Mouse (Mus musculus): ENCODE data around the gene Tmem213. TPM values are rescaled to one million over a fixed set of nuclear protein-coding genes. Genes with fewer than 3 reads are reported as not detected.

The Tmem213 gene
- polyA plus RNA-seq, 1 experiment: not detected

DNA sequence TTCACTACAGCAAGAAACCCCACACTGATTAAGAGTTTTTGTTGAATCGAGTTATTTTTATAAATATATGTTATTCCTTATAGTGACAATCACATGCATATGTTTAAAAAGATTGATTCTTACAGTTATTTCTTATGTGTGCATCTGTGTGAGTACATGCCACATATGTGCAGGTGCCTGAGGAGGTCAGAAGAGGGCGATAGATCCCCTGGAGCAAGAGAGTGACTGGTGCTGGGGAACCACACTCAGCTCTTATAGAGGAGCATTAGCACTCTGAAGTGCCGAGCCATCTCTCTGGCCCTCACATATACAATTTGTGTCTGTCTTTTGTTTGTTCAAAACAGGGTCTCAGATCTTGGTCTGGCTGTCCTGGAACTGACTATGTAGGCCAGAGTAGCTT is 35.5 kb upstream of the Tmem213 start:
- Histone ChIP-seq H3K27me3 (ENCODE audit: control insufficient read depth, insufficient read depth, low read length) (no peaks in the 10 kb centered on the region), H3K36me3 (ENCODE audit: control insufficient read depth, insufficient read depth, low read length) (no peaks in the 10 kb centered on the region), H3K4me3 (ENCODE audit: low read depth, low read length) (no peak overlapping the region), H3K27ac (ENCODE audit: insufficient read depth, low read depth, low read length) (no peak overlapping the region), H3K4me1 (ENCODE audit: control insufficient read depth, insufficient read depth, insufficient read length, low read length) (no peaks in the 10 kb centered on the region)
- TF ChIP-seq POLR2A (IDR thresholded peaks at IDR 0.05; ENCODE audit: low read depth, low read length) (no peak), CTCF (IDR thresholded peaks at IDR 0.05; ENCODE audit: extremely low read depth, insufficient read length, insufficient replicate concordance, low read depth, low read length) (no peak)
- 94% methylated on average over 3 of the region's 3 CpGs for WGBS

DNA sequence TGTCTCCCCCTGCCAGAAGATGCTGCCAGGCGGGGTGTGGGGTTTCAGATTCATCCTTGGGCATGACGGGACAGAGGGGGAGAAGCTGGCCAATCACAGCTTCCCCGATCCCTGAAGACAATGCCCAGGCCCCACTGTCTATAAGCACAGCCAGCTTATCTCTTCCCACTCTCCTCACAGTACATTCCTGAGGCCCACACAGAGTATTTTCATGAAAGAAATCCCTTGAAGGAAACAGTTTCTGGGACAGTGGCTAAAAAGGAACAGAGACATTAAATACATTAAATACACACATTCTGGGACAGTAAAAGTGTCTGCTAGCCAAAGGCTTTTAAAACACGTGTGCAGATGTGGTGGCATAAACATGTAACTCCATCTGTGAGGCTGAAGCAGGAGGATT is 28.7 kb upstream of the Tmem213 start:
- no peaks in the 10 kb centered on the region for H3K27me3 ChIP-seq (ENCODE audit: control insufficient read depth, insufficient read depth, low read length)
- no peak overlapping the region for H3K4me3 ChIP-seq (ENCODE audit: low read depth, low read length)
- H3K36me3 ChIP-seq (ENCODE audit: control insufficient read depth, insufficient read depth, low read length): no peaks in the 10 kb centered on the region
- no peaks in the 10 kb centered on the region for H3K4me1 ChIP-seq (ENCODE audit: control insufficient read depth, insufficient read depth, insufficient read length, low read length)
- no peak for TF ChIP-seq CTCF (IDR thresholded peaks at IDR 0.05; ENCODE audit: extremely low read depth, insufficient read length, insufficient replicate concordance, low read depth, low read length)
- TF ChIP-seq POLR2A (IDR thresholded peaks at IDR 0.05; ENCODE audit: low read depth, low read length): no peak
- H3K27ac ChIP-seq (ENCODE audit: insufficient read depth, low read depth, low read length): no peak overlapping the region
- WGBS: 80% methylated on average over 4 of the region's 4 CpGs

DNA sequence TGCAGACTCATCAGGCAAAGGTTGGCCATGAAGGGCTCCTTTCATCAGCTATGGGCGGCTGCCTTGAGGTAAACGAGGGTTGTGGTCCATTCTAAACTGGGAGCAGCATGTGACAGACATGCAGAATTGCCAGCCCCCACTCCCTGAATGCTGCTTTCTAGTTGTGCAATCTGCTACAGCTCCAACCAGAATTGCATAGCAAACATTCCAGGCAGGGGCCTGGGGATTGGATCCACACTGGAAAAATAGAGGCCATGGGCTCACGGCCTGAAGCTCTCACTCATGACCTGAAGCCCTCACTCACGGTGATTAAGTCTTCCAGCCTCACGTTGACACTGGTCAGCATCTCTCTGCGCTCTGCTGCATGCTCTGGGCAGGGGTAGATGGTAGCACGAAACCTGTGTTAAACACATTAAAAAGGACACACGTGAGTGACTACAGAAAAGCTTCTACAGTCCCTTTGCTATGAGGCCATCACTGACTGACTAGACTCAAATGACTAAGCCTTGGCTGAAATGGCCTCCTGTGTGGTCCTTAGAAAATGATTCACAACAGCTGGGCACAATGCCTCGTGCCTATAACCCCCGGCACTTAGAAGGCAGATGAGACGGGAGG is 27.2 kb upstream of the Tmem213 start:
- Histone ChIP-seq H3K27ac (ENCODE audit: insufficient read depth, low read depth, low read length) (no peak overlapping the region), H3K27me3 (ENCODE audit: control insufficient read depth, insufficient read depth, low read length) (no peaks in the 10 kb centered on the region), H3K4me3 (ENCODE audit: low read depth, low read length) (no peak overlapping the region), H3K36me3 (ENCODE audit: control insufficient read depth, insufficient read depth, low read length) (no peaks in the 10 kb centered on the region), H3K4me1 (ENCODE audit: control insufficient read depth, insufficient read depth, insufficient read length, low read length) (no peaks in the 10 kb centered on the region)
- 65% methylated on average over 11 of the region's 11 CpGs for WGBS
- TF ChIP-seq POLR2A (IDR thresholded peaks at IDR 0.05; ENCODE audit: low read depth, low read length) (no peak), CTCF (IDR thresholded peaks at IDR 0.05; ENCODE audit: extremely low read depth, insufficient read length, insufficient replicate concordance, low read depth, low read length) (no peak)

DNA sequence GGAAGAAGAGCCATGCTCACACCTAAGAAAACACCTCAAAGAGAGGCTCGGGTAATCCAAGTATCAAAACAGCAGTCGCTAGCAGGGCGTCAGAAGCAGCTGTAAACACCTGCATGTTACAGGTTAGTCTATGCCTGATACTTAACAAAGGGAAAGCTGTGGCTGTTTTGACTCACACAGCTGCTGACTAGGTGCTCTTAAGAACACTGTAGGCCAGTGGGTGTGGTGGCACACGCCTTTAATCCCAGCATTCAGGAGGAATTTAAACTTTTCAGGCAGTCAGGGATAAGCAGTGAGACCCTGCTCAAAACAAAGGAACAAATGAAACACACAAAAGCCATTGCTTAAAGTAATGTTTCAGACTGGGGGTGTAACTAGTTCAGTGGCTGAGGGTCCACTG is 25.9 kb upstream of the Tmem213 start:
- TF ChIP-seq POLR2A (IDR thresholded peaks at IDR 0.05; ENCODE audit: low read depth, low read length): no peak
- TF ChIP-seq CTCF (IDR thresholded peaks at IDR 0.05; ENCODE audit: extremely low read depth, insufficient read length, insufficient replicate concordance, low read depth, low read length): no peak
- H3K27ac ChIP-seq (ENCODE audit: insufficient read depth, low read depth, low read length): no peak overlapping the region
- H3K27me3 ChIP-seq (ENCODE audit: control insufficient read depth, insufficient read depth, low read length): no peaks in the 10 kb centered on the region
- H3K36me3 ChIP-seq (ENCODE audit: control insufficient read depth, insufficient read depth, low read length): no peaks in the 10 kb centered on the region
- H3K4me1 ChIP-seq (ENCODE audit: control insufficient read depth, insufficient read depth, insufficient read length, low read length): no peaks in the 10 kb centered on the region
- no peak overlapping the region for H3K4me3 ChIP-seq (ENCODE audit: low read depth, low read length)
- 42% methylated on average over 4 of the region's 4 CpGs for WGBS

DNA sequence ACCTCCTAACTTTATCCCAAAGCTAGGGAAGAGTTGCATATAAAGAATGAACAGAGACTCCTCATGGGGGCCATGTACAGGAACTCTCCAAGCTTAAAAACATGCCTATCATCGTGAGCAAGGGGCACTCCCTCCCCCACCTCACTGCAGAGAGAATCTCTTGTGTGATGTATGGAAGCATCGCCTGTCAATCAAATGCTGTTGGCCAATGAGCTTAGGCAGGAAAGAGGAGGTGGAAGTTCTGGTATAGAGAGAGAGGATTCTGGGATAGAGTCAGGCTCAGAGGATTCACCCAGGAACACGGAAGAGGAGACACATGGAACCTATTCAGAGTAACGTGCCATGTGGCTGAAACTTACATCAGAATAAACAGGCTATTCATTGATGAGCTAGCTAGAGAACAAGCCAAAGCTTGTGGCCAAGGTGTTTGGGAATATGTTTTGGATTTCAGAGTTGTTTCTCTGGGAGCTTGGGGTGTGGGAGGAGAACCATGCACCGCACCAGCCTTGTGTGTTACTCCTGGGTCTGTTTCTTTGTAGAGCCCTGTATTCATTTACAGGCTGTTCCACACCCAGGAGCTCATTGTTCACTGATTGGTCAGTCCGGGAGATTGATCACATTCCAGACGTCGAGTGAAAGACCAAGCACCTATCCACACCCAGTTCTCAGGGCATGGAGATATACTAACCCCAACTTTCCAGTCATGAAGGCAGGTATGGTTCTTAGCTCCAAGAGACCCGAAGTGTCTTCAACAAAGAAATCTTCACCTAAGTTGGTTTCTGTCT is 21.6 kb upstream of the Tmem213 start:
- WGBS: 62% methylated on average over 9 of the region's 9 CpGs
- TF ChIP-seq POLR2A (IDR thresholded peaks at IDR 0.05; ENCODE audit: low read depth, low read length): no peak
- TF ChIP-seq CTCF (IDR thresholded peaks at IDR 0.05; ENCODE audit: extremely low read depth, insufficient read length, insufficient replicate concordance, low read depth, low read length): no peak
- Histone ChIP-seq H3K27me3 (ENCODE audit: control insufficient read depth, insufficient read depth, low read length) (no peaks in the 10 kb centered on the region), H3K27ac (ENCODE audit: insufficient read depth, low read depth, low read length) (no peak overlapping the region), H3K4me3 (ENCODE audit: low read depth, low read length) (no peak overlapping the region), H3K4me1 (ENCODE audit: control insufficient read depth, insufficient read depth, insufficient read length, low read length) (no peaks in the 10 kb centered on the region), H3K36me3 (ENCODE audit: control insufficient read depth, insufficient read depth, low read length) (no peaks in the 10 kb centered on the region)

DNA sequence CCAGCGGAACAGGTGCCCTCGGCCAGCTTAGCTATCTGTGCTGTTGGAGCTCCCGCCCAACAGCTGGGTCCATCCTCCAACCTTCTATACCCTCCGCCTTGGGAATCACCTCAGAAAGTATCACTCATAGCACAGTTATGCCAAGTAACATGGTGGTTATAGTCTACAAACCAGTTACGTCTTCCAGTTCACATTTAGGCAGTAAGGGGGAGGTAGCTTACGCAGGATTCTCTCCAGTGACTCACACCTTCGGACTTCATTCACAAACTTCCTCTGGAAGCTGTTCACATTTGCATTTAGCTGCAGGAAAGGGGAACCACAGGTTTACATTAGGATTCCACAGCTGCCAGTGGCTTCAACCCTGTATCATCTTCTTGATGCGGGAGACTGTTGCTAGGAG is 16.5 kb upstream of the Tmem213 start:
- Histone ChIP-seq H3K27me3 (ENCODE audit: control insufficient read depth, insufficient read depth, low read length) (no peaks in the 10 kb centered on the region), H3K27ac (ENCODE audit: insufficient read depth, low read depth, low read length) (no peak overlapping the region), H3K4me1 (ENCODE audit: control insufficient read depth, insufficient read depth, insufficient read length, low read length) (peaks cover 4% of the 10 kb centered on the region), H3K4me3 (ENCODE audit: low read depth, low read length) (no peak overlapping the region), H3K36me3 (ENCODE audit: control insufficient read depth, insufficient read depth, low read length) (no peaks in the 10 kb centered on the region)
- WGBS: 90% methylated on average over 8 of the region's 8 CpGs
- TF ChIP-seq CTCF (IDR thresholded peaks at IDR 0.05; ENCODE audit: extremely low read depth, insufficient read length, insufficient replicate concordance, low read depth, low read length) (no peak), POLR2A (IDR thresholded peaks at IDR 0.05; ENCODE audit: low read depth, low read length) (no peak)

DNA sequence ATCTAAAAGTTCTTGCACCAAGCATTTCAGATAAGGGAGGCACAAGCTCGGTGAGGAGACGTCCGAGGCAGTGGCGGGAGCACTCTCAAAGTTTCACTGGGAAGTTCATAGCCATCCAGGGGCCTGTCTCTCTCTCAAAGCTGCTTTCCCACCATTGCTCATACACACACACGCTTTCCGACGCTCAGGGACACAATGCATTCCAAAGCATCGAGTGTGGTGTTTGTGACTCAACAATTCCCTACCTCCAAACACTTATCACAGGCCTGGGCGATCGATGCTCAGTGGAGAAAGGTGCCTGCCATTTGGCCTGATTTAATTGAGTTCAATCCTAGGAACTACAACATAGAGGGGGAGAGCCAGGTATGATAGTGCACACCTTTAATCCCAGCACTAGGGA is 14.4 kb upstream of the Tmem213 start:
- H3K27me3 ChIP-seq (ENCODE audit: control insufficient read depth, insufficient read depth, low read length): no peaks in the 10 kb centered on the region
- H3K36me3 ChIP-seq (ENCODE audit: control insufficient read depth, insufficient read depth, low read length): no peaks in the 10 kb centered on the region
- no peak overlapping the region for H3K27ac ChIP-seq (ENCODE audit: insufficient read depth, low read depth, low read length)
- peaks cover 4% of the 10 kb centered on the region for H3K4me1 ChIP-seq (ENCODE audit: control insufficient read depth, insufficient read depth, insufficient read length, low read length)
- no peak overlapping the region for H3K4me3 ChIP-seq (ENCODE audit: low read depth, low read length)
- 86% methylated on average over 10 of the region's 10 CpGs for WGBS
- no peak for TF ChIP-seq POLR2A (IDR thresholded peaks at IDR 0.05; ENCODE audit: low read depth, low read length)
- no peak for TF ChIP-seq CTCF (IDR thresholded peaks at IDR 0.05; ENCODE audit: extremely low read depth, insufficient read length, insufficient replicate concordance, low read depth, low read length)

Data from small intestine, adult 2 months (tissue).